Mouse (Mus musculus) ES-Bruce4 (cell line): ENCODE data around the gene Tssk4.

Source experiments
- CTCF ChIP-seq: IDR thresholded peaks from one replicate; pipeline ENCODE4 v1.8.1; 2011; ENCODE audit warnings: low read depth, low read length
- POLR2A ChIP-seq: IDR thresholded peaks from one replicate; pipeline ENCODE4 v1.8.1; 2011; ENCODE audit warnings: low read length; ENCODE audit not compliant: insufficient read depth

DNA sequence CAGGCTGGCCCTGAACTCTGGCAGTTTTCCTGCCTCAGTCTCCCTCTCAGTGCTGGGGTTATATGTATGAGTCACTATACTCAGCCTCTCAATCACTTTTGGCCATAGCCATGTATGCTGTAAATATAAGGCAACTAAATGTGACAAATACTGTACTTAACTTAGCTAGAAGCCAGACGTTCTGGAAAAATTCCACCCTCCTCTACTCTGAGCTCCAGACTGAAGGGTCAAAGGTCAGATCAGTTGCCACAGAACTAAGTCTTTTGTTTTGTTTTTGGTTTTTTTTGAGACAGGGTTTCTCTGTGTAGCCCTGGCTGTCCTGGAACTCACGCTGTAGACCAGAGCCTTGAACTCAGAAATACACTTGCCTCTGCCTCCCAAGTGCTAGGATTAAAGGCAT lies 34.1 kb upstream of the Tssk4 start:
- no peak for TF ChIP-seq POLR2A
- no peak for TF ChIP-seq CTCF
